Mouse (Mus musculus): ENCODE results near the gene Kcng4.

Gene Kcng4

DNA sequence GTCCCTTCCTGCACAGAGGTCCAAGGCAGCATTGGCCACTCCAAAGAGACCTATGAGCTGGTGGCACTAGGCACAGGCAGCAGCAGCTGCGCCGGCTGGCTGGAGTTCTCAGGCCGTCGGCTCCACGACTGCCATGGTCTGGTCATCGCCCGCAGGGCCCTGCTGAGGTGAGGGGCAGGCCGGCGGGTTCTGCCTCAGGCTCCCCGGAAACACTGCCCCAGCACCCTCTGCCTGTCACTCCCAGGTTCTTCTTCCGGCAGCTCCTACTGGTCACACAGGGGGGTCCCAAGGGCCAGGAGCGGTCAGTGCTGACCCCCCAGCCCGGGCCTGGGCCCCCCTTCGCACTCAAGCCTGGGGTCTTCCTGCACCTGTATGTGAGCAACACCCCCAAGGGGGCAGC, 20.4 kb downstream of the Kcng4 start:
- no peak for DNase-seq (ENCODE audit: low spot score in 2 of 2)

DNA sequence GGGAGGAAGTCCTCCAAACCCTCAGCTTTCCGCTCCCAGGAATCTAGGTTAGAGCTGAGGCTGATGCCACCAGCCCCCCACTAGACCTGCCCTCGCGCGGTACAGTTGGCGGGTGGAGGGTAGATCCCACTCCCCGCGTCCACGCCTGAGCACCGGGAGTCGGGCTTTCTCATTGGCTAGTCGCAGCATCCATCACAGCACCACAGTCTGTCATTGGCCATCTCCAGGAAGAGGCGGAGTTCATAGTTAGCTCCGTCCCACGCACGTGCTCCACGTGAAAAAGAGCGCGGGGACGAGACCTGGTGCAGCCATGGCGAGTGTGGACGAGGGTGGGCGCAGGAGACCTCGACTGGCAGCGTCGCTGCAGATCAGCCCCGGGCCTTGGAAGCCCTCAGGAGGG, 23.0 kb downstream of the Kcng4 start, which contains the start of gene Adad2:
Gene Adad2, plus strand, starts transcription at position 277 of the 400 bp plus-strand sequence.
- DNase-seq (ENCODE audit: low spot score in 2 of 2) = no peak

GRCm38 (mm10) chr8:119606224-119606623, 29.3 kb downstream of the Kcng4 start:
- no peak for DNase-seq (ENCODE audit: low spot score in 2 of 2)

GRCm38 (mm10) chr8:119604996-119605395, 30.5 kb downstream of the Kcng4 start, which contains the start of gene Taf1c:
TSS of gene Taf1c (minus strand) at chr8:119605222.
- peak; percentile 87 to 97 for DNase-seq (ENCODE audit: low spot score in 2 of 2)

GRCm38 (mm10) chr8:119604398-119604803, 31.1 kb downstream of the Kcng4 start:
- no peak for DNase-seq (ENCODE audit: low spot score in 2 of 2)

- DNase-seq (ENCODE audit: low spot score in 2 of 2) = no peak
Measured at GRCm38 (mm10) chr8:119603771-119604170, 31.7 kb downstream of the Kcng4 start.

GRCm38 (mm10) chr8:119591456-119591855, 44.0 kb downstream of the Kcng4 start:
- no peak for DNase-seq (ENCODE audit: low spot score in 2 of 2)

DNA sequence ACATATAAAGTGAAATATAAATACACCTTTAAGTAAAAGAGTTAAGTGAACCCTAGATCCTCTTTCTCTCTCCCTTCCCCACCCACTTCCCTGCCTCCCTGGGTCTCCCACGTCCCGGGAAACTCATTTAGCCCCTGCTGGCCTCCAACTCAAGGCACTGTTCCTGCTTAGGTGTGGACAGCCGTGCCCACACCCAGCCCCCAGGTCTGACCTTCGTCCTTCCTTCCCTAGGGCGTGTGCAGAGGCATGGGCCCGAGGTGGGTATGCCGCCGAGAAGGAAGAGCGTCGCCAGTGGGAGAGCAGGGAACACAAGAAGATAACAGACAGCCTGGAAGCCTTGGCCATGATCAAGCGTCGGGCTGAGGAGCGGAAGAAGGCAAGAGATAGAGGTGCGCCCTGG, 45.1 kb downstream of the Kcng4 start:
- no peak for DNase-seq (ENCODE audit: low spot score in 2 of 2)

GRCm38 (mm10) chr8:119588844-119589243, 46.6 kb downstream of the Kcng4 start:
- DNase-seq (ENCODE audit: low spot score in 2 of 2) = no peak

GRCm38 (mm10) chr8:119588321-119588720, 47.2 kb downstream of the Kcng4 start:
- no peak for DNase-seq (ENCODE audit: low spot score in 2 of 2)

DNA sequence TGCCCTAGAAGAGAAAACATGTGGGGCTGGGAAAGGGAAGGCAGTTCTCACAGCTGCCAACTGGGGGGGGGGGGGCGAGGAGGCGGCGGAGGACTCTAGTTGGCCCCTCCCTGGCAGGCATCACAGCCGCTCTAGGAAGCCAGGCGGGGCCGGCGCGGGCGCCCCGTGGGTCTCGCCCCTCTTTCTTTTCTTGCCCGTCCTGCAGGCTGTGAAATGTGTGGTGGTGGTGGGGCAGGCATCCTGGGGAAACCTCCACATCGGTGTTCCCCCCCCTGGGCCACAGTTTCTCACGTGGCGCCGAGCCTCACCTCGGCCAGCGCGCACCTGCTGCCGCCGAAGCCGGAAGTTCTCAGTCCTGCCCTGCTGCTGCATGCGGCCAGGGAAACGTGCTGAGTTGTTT, 49.6 kb downstream of the Kcng4 start:
- DNase-seq (ENCODE audit: low spot score in 2 of 2) = no peak

DNA sequence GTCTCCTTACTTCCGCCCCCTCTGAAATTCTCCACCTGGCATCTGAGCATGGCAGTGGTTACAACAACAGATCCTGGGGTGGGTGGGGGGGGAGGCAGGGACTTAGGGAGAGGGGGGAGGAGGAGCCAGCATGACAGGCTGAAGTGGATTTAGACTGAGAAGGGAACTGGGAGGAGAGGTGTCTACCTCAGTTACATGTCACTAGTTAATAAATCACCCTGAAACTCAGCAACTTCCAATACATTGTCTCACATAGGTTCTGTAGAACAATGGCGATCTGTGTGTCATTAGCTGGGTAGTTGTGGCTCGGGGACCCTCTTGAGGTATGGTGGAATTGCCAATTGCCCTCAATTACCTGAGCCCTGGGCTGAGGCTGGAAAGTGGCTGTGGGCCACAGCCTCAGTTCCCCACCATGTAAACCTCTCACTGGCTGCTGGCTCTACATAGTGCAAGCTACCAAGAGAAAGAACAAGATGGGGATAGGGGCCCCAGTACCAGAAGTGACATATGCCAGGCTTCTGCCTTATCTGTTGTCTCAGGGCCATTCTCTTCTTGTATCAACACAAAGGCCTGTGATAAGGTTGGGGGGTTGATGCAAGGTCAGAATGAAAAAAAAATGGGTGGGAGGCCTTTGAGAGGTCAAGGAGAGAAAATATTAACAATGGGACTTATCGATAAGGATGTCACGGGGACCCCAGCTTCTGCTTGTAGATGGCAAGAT, 54.9 kb downstream of the Kcng4 start:
- no peak for DNase-seq (ENCODE audit: low spot score in 2 of 2)

DNA sequence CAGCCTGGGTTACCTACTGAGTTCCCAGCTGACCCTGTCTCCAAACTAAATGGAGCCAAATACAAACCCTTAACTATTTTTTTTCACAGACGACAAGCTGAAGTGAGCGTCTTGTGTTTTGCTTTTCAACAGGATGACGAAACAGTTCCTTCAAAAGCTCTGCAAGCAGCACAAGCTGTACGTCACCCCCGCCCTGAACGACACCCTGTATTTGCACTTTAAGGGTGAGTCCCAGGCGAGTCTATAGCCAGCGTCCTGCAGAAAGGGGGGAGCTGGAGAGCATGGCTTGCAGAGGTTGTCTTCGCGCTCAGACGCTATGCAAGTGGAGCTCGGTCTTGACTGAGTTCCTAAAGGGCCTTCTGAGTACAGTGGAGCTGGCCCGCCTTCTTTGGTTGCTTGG, 56.4 kb downstream of the Kcng4 start:
- no peak for DNase-seq (ENCODE audit: low spot score in 2 of 2)

DNA sequence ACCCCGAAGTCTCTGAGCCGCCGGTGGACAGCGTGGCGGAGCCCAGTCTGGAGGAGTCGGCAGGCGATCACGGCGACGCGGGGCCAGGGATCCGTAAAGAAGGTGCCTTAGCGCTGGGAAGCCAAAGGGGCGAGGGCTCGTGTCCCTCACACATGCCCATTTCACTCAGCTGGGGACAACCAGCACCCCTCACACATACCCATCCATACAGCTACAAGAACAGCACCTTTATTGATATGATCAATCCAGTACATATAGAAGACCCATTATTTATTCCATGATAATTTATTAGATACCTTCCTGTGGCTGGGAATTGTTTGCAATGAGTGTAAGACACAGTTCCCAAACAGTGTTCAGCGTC, 60.1 kb downstream of the Kcng4 start:
- no peak for DNase-seq (ENCODE audit: low spot score in 2 of 2)

- DNase-seq (ENCODE audit: low spot score in 2 of 2) = peak; percentile 91 to 96
Measured at GRCm38 (mm10) chr8:119574437-119575365, 60.8 kb downstream of the Kcng4 start, which contains the start of the genes Hsdl1 and Dnaaf1. TSS of gene Hsdl1 (minus strand) at chr8:119575183. TSS of gene Dnaaf1 (plus strand) at chr8:119575235.
